Mouse (Mus musculus): ENCODE measurements around the gene Mrpl4.

DNA sequence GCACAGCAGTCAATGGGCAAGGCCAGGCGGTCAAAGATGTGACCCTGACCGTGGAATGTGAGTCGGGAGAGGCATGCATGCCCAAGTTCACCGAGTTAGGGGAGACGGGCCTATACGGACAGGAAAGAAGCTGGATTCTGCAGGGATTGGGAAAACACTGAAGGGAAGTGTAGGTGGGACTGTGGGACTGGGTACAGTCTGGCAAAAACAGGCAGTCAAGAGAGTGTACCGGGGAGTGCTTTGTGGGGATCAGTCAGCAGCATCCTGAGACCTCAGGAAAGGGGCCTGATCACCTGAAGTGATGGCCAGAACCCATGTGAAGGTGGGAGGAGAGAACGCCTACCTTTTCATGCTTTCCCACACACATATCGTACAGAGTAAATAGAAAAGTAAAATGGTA lies 33.0 kb downstream of the Mrpl4 start:
- no peak for TF ChIP-seq CTCF (IDR thresholded peaks at IDR 0.05; ENCODE audit: low read depth, low read length)
- no peak for TF ChIP-seq POLR2AphosphoS5 (IDR thresholded peaks at IDR 0.05; ENCODE audit: insufficient replicate concordance, low read depth, low read length)
- no peak for TF ChIP-seq TAL1 (conservative IDR thresholded peaks at IDR 0.05; ENCODE audit: low read depth, low read length)
